Mouse (Mus musculus) midbrain, postnatal 0 days (tissue): Measurements from ENCODE around the gene Acly. TPM values are rescaled to one million over a fixed set of nuclear protein-coding genes. Genes with fewer than 3 reads are reported as not detected.

ENCODE experiments used
- ATAC-seq: fragments of 200-750 bp; cut with Nextera tagmentation; 2 replicates; pipeline ENCODE4 v1.8.0; 2017; ENCODE audit warnings: moderate number of reproducible peaks, mild to moderate bottlenecking, moderate TSS enrichment, moderate library complexity; ENCODE audit not compliant: low FRiP score
- DNase-seq: peaks from one replicate; pipeline ENCODE4 v3.0.0-alpha.2; 2015; ENCODE audit warnings: low spot score
- H3K27ac ChIP-seq: fragments of 300-500 bp; sonication (generic); 2 replicates; pipeline ENCODE4 v1.5.1; 2014; ENCODE audit warnings: low read depth, mild to moderate bottlenecking, low read length, mixed read lengths
- H3K27me3 ChIP-seq: fragments of 300-500 bp; sonication (generic); 2 replicates; pipeline ENCODE4 v1.6.1; 2014; ENCODE audit warnings: low read length, control low read depth, mixed read lengths; ENCODE audit not compliant: insufficient read depth
- H3K36me3 ChIP-seq: fragments of 300-500 bp; sonication (generic); 2 replicates; pipeline ENCODE4 v1.6.1; 2014; ENCODE audit warnings: low read length, control low read depth, mixed read lengths; ENCODE audit not compliant: insufficient read depth
- H3K4me1 ChIP-seq: fragments of 300-500 bp; sonication (generic); 2 replicates; pipeline ENCODE4 v1.6.1; 2014; ENCODE audit warnings: mild to moderate bottlenecking, control low read depth, antibody characterized with exemption, low read length, mixed read lengths; ENCODE audit not compliant: insufficient read depth
- H3K4me2 ChIP-seq: fragments of 300-500 bp; sonication (generic); 2 replicates; pipeline ENCODE4 v1.6.1; 2014; ENCODE audit warnings: low read depth, mild to moderate bottlenecking, low read length, mixed read lengths; ENCODE audit not compliant: poor library complexity, severe bottlenecking
- H3K4me3 ChIP-seq: fragments of 300-500 bp; sonication (generic); 2 replicates; pipeline ENCODE4 v1.5.1; 2014; ENCODE audit warnings: low read depth, mild to moderate bottlenecking, low read length, moderate library complexity
- H3K9ac ChIP-seq: fragments of 300-500 bp; sonication (generic); replicated peaks from 2 replicates; pipeline ENCODE4 v1.6.1; 2014; ENCODE audit warnings: mild to moderate bottlenecking, low read length, moderate library complexity, mixed read lengths; ENCODE audit not compliant: poor library complexity, severe bottlenecking
- H3K9me3 ChIP-seq: fragments of 300-500 bp; sonication (generic); 2 replicates; pipeline ENCODE4 v1.6.1; 2016; ENCODE audit warnings: low read length, control low read depth
- CTCF ChIP-seq: IDR thresholded peaks from 2 replicates; pipeline ENCODE4 v1.5.1; 2016; ENCODE audit warnings: antibody characterized with exemption, mild to moderate bottlenecking
- WGBS: fragments of 180-500 bp; shearing (Covaris S2); extraction: QIAGEN DNeasy Blood & Tissue Kit; methylation state at CpG from one replicate; pipeline ENCODE4 v1.1.7; 2014; 5-methylcytosine and 5-hydroxymethylcytosine counted together
- polyA plus RNA-seq: library from polyadenylated mRNA; unstranded; fragments of >200 nt; fragmentation: Nextera tagmentation; extraction: Ambion mirVana; gene quantifications from 2 replicates; pipeline ENCODE4 v1.2.1, GENCODE M21; 2015
- total RNA-seq: library from RNA; depleted of rRNA; stranded (reverse); fragments of >200 nt; gene quantifications from 2 replicates; pipeline ENCODE4 v1.2.3, GENCODE M21; 2014

The Acly gene
- total and polyA plus RNA-seq, 2 experiments from 2014 or later = 116 to 228 TPM

DNA sequence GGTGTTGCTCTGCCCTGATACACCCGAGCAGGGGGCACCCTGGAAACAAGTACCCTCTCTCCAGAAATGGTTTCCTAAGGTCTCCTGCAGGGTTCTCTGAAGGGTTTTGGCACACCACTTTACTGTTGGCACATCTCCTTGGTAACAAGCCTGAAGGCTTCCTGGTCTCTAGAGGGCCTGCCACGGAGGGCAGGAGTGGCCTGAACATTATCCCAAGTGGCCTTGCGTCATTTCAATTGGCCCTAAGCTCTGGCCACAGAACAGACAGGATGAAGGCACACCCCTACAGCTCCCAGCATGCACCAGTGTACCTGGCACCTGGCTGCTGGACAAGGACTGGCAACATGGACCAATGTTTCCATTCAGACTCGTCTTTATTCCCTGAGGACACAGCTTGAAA lies 25.0 kb upstream of the Acly start:
- DNase-seq = peak; percentile 15
- WGBS = 74% methylated on average over 4 of the region's 4 CpGs
- H3K27ac ChIP-seq = no peak overlapping the region
- no peak for TF ChIP-seq CTCF
- H3K4me2 ChIP-seq = no peak overlapping the region
- no peak overlapping the region for H3K4me3 ChIP-seq
- ATAC-seq = no peak
- H3K27me3 ChIP-seq = no peaks in the 10 kb centered on the region
- H3K9ac ChIP-seq = no peak overlapping the region
- H3K9me3 ChIP-seq = no peaks in the 10 kb centered on the region
- no peaks in the 10 kb centered on the region for H3K36me3 ChIP-seq
- H3K4me1 ChIP-seq = no peaks in the 10 kb centered on the region

DNA sequence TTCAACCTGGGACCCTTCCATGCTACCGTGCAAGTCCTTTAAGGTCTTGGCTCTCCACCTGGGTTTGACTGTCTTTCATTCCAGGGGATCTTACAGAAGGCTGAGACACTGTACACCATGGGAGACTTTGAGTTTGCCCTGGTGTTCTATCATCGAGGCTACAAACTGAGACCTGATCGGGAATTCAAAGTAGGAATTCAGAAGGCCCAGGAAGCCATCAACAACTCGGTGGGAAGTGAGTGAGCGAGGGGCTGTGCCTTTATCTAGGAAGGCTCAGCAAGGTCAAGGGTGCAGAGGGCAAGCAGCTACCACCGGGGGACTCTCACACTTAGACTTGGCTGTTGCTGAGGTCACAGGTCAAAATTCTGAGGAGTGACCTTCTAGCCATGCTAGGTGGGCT lies 22.3 kb upstream of the Acly start:
- Histone ChIP-seq H3K4me3 (no peak overlapping the region), H3K4me1 (no peaks in the 10 kb centered on the region), H3K27me3 (no peaks in the 10 kb centered on the region), H3K4me2 (no peak overlapping the region), H3K36me3 (no peaks in the 10 kb centered on the region), H3K9ac (no peak overlapping the region), H3K9me3 (no peaks in the 10 kb centered on the region), H3K27ac (no peak overlapping the region)
- TF ChIP-seq CTCF = no peak
- DNase-seq (no peak), ATAC-seq (no peak)
- 79% methylated on average over 6 of the region's 6 CpGs for WGBS

DNA sequence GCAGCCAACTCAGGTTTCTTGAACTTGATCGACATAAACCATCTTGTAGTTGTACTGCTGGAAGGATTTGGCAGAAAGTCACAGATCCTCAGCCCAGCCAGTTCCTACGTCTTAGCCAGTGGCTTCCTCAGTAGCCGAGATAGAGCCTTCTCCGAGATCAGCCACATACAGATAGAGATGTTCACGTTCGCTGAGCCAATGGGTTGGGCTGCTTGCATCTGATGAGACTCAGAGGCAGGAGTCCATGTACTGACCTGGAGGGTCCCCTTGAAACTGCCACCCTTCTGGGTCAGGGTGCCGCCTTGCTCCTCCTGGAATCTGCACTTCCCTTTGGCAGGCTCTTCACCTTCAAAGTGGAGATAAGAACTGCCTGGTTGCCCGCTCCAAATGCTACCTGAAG lies 21.7 kb upstream of the Acly start:
- no peaks in the 10 kb centered on the region for H3K27me3 ChIP-seq
- ATAC-seq (no peak), DNase-seq (no peak)
- no peak overlapping the region for H3K27ac ChIP-seq
- WGBS = 78% methylated on average over 8 of the region's 8 CpGs
- H3K36me3 ChIP-seq = no peaks in the 10 kb centered on the region
- H3K4me1 ChIP-seq = peaks cover 3% of the 10 kb centered on the region; the same call in 1 of the 2 replicates
- H3K4me2 ChIP-seq = no peak overlapping the region
- H3K4me3 ChIP-seq = no peak overlapping the region
- no peak overlapping the region for H3K9ac ChIP-seq
- TF ChIP-seq CTCF = no peak
- H3K9me3 ChIP-seq = no peaks in the 10 kb centered on the region

DNA sequence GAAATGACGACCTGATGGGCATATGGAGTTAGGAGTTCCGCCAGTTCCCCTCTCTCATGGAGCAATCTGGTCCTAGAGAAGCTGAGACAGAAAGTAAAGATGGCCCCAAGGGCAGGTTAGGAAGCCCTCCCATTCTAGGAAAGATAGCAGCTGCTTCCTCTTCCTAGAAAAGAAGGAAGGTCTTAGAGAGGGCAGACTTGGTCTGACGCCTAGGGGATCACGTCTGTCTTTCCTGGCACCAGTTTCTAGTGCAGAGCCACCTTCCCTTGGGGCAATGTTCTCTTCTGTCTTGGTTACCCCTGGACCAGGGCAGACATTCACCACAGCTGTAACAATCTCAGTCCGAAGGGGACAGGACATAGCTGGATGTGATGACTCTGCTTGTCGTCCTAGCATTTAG lies 20.3 kb upstream of the Acly start:
- peaks cover 3% of the 10 kb centered on the region; the same call in 1 of the 2 replicates for H3K4me1 ChIP-seq
- H3K27me3 ChIP-seq = no peaks in the 10 kb centered on the region
- WGBS = 84% methylated on average over 6 of the region's 6 CpGs
- ATAC-seq (no peak), DNase-seq (no peak)
- H3K9ac ChIP-seq = no peak overlapping the region
- H3K9me3 ChIP-seq = no peaks in the 10 kb centered on the region
- H3K36me3 ChIP-seq = no peaks in the 10 kb centered on the region
- TF ChIP-seq CTCF = no peak
- H3K4me3 ChIP-seq = no peak overlapping the region
- H3K4me2 ChIP-seq = no peak overlapping the region
- no peak overlapping the region for H3K27ac ChIP-seq

DNA sequence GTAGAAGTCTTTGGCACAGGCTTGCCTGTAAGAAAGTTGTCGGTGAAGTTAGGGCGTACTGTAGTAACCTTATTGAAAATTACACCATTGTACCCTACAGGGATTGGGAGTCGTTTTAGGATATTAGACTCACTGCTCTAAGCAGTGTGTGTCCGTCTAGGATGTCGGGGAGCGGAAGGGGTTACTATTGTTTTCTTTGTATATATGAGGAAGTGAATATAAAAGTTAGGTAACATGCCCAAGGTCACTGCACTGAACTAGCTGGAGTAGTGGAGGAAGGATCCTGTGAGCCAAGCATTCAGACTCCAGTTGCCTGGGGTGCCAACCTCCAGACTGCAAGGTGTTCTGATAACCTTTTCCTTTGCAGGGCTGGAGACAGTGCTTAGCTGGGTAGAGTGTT lies 19.2 kb upstream of the Acly start:
- DNase-seq (no peak), ATAC-seq (no peak)
- Histone ChIP-seq H3K4me2 (no peak overlapping the region), H3K27ac (no peak overlapping the region), H3K4me3 (no peak overlapping the region), H3K4me1 (peaks cover 3% of the 10 kb centered on the region; the same call in 1 of the 2 replicates), H3K36me3 (no peaks in the 10 kb centered on the region), H3K9me3 (no peaks in the 10 kb centered on the region), H3K27me3 (no peaks in the 10 kb centered on the region), H3K9ac (no peak overlapping the region)
- WGBS = 90% methylated on average over 6 of the region's 6 CpGs
- TF ChIP-seq CTCF = no peak

DNA sequence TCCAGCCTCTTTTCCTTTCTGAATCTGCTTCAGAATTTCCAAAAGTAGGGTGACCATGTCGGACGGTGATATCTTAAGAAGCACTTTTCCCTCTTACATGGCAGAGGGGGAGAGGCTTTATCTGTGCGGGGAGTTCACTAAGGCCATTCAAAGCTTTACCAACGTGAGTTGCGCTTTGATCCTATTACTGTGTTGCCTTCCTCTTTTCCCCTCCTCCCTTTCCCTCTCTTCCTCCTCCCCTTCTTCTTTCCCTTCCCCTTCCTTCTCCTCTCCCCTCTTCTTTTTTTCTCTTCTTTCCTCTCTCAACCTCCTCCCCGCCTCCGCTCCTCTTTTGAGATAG lies 17.9 kb upstream of the Acly start:
- no peaks in the 10 kb centered on the region for H3K36me3 ChIP-seq

More for the DNA sequence above, 17.9 kb upstream of the Acly start:
- no peaks in the 10 kb centered on the region for H3K27me3 ChIP-seq
- ATAC-seq (no peak; the same call in 1 of the 2 replicates), DNase-seq (no peak)
- no peaks in the 10 kb centered on the region for H3K9me3 ChIP-seq
- H3K4me1 ChIP-seq = peaks cover 3% of the 10 kb centered on the region; the same call in 1 of the 2 replicates
- 26% methylated on average over 7 of the region's 7 CpGs for WGBS
- H3K9ac ChIP-seq = peak overlapping the region; percentile 48
- peak overlapping the region; percentile 60 for H3K4me2 ChIP-seq
- H3K27ac ChIP-seq = peak overlapping the region; percentile 77
- peak overlapping the region; percentile 42 for H3K4me3 ChIP-seq
- TF ChIP-seq CTCF = no peak
